Mouse (Mus musculus): ENCODE measurements at regions not wholly inside any gene's neighbourhood (a gene's known extent, or its start where the extent isn't known, plus 50 kb on each side); places are given as distances from the start of the nearest gene placed in this dataset.

DNA sequence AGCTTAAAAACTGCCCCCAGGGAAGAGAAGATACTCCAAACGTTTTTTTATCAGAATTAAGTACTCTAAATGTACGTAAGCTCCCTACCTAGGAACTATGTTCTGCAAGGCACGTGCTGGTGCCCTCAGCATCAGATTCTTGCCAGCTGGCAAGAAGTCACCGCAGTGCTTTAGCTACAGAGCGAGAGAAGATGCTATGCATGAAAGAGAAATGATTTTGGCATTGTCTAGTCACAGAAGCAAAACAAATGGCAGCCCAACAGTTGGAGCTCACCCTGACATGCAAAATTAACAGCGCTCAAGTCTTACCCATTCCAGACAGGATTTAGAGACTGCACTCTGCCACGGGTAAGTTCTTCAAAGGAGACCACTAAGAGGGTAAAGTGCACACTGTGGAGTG is 311.5 kb downstream of the Glrx3 start:
- H3K4me2 ChIP-seq, result no peak overlapping the region
- ATAC-seq (ENCODE audit: low FRiP score) (no peak), DNase-seq (ENCODE audit: low spot score, missing footprints) (no peak)
- no peak overlapping the region for H3K4me3 ChIP-seq (ENCODE audit: low read depth, low read length)
- WGBS, result 73% methylated on average over 7 of the region's 7 CpGs
- no peaks in the 10 kb centered on the region for H3K9me3 ChIP-seq (ENCODE audit: control insufficient read depth, low read length)
- no peaks in the 10 kb centered on the region for H3K4me1 ChIP-seq (ENCODE audit: control insufficient read depth, insufficient read depth, low read length)
- no peak overlapping the region for H3K27ac ChIP-seq (ENCODE audit: low read depth, low read length)
- no peaks in the 10 kb centered on the region for H3K36me3 ChIP-seq (ENCODE audit: control insufficient read depth, insufficient read depth, low read length)
- H3K9ac ChIP-seq (ENCODE audit: low read length), result no peak overlapping the region
- no peaks in the 10 kb centered on the region for H3K27me3 ChIP-seq (ENCODE audit: control insufficient read depth, insufficient read depth, low read length)

DNA sequence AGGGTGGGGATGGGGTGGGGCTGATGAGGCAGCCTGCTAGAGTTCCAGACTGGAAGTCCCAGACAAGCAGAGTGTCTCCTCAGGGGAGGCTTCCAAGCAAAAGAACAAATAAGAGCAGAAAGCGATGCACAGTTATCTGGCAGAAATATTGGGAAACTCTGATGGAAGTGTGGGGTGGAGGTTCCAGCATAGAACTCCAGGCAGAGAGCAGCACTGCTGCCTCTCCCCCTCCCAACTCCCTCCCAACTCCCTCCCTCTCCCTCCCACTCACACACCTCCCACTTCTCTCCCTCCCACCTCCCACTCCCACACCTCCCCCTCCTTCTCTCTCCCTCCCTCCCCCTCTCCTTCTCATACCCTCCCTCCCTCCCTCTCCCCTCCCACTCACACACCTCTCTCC is 313.3 kb downstream of the Glrx3 start:
- no peaks in the 10 kb centered on the region for H3K27me3 ChIP-seq (ENCODE audit: control insufficient read depth, insufficient read depth, low read length)
- H3K4me1 ChIP-seq (ENCODE audit: control insufficient read depth, insufficient read depth, low read length), result no peaks in the 10 kb centered on the region
- H3K4me3 ChIP-seq (ENCODE audit: low read depth, low read length), result no peak overlapping the region
- WGBS, result 82% methylated on average over 1 of the region's 1 CpGs
- ATAC-seq (ENCODE audit: low FRiP score), result no peak
- H3K36me3 ChIP-seq (ENCODE audit: control insufficient read depth, insufficient read depth, low read length), result no peaks in the 10 kb centered on the region
- H3K9ac ChIP-seq (ENCODE audit: low read length), result no peak overlapping the region
- no peak overlapping the region for H3K4me2 ChIP-seq
- H3K9me3 ChIP-seq (ENCODE audit: control insufficient read depth, low read length), result no peaks in the 10 kb centered on the region
- no peak overlapping the region for H3K27ac ChIP-seq (ENCODE audit: low read depth, low read length)
- no peak for DNase-seq (ENCODE audit: low spot score, missing footprints)

DNA sequence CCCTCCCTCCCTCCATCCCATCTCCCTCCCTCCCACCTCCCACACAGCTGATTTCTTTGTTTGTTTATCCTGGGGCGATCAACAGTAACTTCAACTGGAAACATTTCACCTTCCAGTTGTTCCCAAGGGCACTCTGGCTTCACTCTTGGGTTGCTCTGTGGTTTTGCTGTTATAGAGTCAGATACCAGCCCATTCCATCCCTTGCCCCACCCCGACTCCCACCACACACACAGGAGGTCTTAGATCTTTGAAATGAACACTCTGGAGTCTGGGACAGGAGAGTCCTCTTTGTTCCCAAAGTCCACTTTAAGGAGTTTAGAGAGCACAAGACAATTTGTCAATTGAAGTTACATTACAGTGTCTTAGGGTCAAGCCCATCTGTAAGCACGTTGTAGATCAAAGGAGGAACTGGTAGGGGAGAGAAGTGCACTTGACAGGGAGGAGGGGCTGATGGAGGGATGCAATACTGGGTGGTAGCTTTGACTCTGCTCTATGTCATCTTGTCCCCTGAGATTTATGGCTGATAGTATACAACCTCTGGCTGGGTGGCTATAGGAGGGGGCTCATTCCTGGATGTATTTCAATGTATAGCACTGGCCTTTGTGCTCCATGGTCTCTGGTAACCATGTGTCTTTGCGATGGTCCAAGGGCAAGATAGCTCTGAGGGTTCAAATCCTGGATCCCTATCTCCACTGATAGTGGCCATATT is 313.9 kb downstream of the Glrx3 start:
- DNase-seq (ENCODE audit: low spot score, missing footprints) (no peak), ATAC-seq (ENCODE audit: low FRiP score) (no peak)
- WGBS, result 56% methylated on average over 4 of the region's 4 CpGs
- Histone ChIP-seq H3K9ac (ENCODE audit: low read length) (no peak overlapping the region), H3K27me3 (ENCODE audit: control insufficient read depth, insufficient read depth, low read length) (no peaks in the 10 kb centered on the region), H3K36me3 (ENCODE audit: control insufficient read depth, insufficient read depth, low read length) (no peaks in the 10 kb centered on the region), H3K27ac (ENCODE audit: low read depth, low read length) (no peak overlapping the region), H3K4me3 (ENCODE audit: low read depth, low read length) (no peak overlapping the region), H3K9me3 (ENCODE audit: control insufficient read depth, low read length) (no peaks in the 10 kb centered on the region), H3K4me2 (no peak overlapping the region), H3K4me1 (ENCODE audit: control insufficient read depth, insufficient read depth, low read length) (no peaks in the 10 kb centered on the region)

DNA sequence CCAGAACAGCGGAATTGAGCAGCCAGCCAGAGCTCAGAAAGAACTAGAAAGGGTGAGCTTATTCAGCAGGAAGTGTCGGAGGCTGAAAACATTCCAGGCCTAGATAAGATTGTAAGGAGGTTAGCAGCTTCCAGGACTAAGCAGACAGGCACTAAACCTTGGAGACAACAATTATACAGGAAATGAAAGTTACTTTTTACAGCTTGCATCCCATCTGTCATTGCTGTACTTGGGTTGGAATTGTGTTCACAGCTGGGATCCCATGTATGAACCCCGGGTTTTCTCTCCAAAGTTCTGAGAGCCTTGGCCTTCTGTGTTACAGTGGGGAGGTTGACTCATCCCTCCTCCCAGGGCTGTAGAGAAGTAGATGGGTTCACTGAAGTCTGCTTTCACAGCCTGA is 328.5 kb downstream of the Glrx3 start:
- Histone ChIP-seq H3K36me3 (ENCODE audit: control insufficient read depth, insufficient read depth, low read length) (no peaks in the 10 kb centered on the region), H3K4me2 (no peak overlapping the region), H3K9me3 (ENCODE audit: control insufficient read depth, low read length) (no peaks in the 10 kb centered on the region), H3K4me1 (ENCODE audit: control insufficient read depth, insufficient read depth, low read length) (no peaks in the 10 kb centered on the region), H3K9ac (ENCODE audit: low read length) (no peak overlapping the region), H3K27me3 (ENCODE audit: control insufficient read depth, insufficient read depth, low read length) (no peaks in the 10 kb centered on the region), H3K27ac (ENCODE audit: low read depth, low read length) (no peak overlapping the region), H3K4me3 (ENCODE audit: low read depth, low read length) (no peak overlapping the region)
- WGBS, result 87% methylated on average over 3 of the region's 3 CpGs
- ATAC-seq (ENCODE audit: low FRiP score), result no peak
- DNase-seq (ENCODE audit: low spot score, missing footprints), result no peak

DNA sequence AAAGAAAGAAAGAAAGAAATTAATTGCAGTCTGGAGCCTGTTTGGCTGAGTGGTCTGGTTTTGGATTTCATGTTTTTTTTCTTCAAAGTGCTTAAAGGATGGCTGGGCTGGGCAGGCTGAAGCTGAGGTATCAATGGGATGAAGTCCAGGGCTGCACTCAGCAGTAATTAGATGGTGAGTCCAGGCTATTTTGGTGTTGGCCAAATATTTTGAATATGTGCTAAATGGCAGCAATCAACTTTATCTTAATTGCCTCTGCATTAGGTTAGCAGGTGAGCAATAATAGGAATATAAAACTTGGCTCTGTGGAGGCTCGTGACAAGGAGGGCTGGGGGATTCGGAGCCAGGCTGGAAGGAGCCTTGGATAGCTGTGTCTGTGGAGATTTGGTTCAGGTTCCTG is 329.3 kb downstream of the Glrx3 start:
- Histone ChIP-seq H3K27ac (ENCODE audit: low read depth, low read length) (no peak overlapping the region), H3K9ac (ENCODE audit: low read length) (no peak overlapping the region), H3K4me3 (ENCODE audit: low read depth, low read length) (no peak overlapping the region), H3K27me3 (ENCODE audit: control insufficient read depth, insufficient read depth, low read length) (no peaks in the 10 kb centered on the region), H3K36me3 (ENCODE audit: control insufficient read depth, insufficient read depth, low read length) (no peaks in the 10 kb centered on the region), H3K9me3 (ENCODE audit: control insufficient read depth, low read length) (no peaks in the 10 kb centered on the region), H3K4me1 (ENCODE audit: control insufficient read depth, insufficient read depth, low read length) (no peaks in the 10 kb centered on the region), H3K4me2 (no peak overlapping the region)
- ATAC-seq (ENCODE audit: low FRiP score), result no peak
- no peak for DNase-seq (ENCODE audit: low spot score, missing footprints)
- 88% methylated on average over 2 of the region's 2 CpGs for WGBS

DNA sequence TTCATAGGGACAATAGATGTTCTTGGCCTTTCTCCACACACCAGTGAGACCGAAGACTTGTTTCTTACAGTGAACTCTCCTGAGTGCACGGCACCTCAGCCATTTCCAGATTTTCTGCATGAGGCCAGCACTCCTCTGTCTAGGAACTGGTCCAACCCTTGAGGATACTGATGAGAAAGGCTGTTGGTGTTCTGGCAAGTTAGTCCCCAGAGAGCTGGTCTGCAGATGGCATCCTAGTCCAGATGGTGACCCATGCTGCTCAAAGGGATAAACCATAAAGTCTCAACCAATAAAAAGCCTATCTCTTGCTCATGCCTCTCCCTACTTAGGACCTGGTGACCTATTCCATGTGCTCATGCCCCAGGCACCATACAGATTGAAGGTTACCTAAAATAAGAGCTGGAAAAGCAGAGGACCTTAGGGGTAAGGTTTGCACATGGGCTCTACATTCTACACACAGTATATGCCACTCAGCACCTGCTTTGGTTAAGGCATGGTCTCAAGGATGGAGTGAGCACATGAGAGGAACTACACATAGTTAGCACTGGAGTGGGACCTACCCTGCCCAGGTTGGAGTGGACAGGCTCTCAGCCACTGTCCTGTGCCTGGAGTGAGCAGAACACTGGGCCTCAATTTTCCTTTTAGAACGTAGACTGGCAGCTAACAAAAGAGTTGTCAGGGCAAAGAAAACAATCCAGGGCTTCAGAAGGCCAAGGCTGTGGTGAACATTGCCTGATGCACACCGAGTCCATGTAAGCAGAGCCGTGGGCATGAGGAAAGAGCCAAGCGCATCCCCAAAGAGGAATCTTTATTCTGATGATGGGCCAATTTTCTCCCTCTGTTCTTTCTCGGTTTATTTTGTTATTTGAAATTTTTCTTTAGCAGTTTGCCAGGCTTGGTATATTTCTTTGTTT is 335.9 kb downstream of the Glrx3 start:
- Histone ChIP-seq H3K4me1 (ENCODE audit: control insufficient read depth, insufficient read depth, low read length) (no peaks in the 10 kb centered on the region), H3K27ac (ENCODE audit: low read depth, low read length) (no peak overlapping the region), H3K36me3 (ENCODE audit: control insufficient read depth, insufficient read depth, low read length) (no peaks in the 10 kb centered on the region), H3K4me2 (no peak overlapping the region), H3K27me3 (ENCODE audit: control insufficient read depth, insufficient read depth, low read length) (no peaks in the 10 kb centered on the region), H3K9me3 (ENCODE audit: control insufficient read depth, low read length) (no peaks in the 10 kb centered on the region), H3K4me3 (ENCODE audit: low read depth, low read length) (no peak overlapping the region), H3K9ac (ENCODE audit: low read length) (no peak overlapping the region)
- ATAC-seq (ENCODE audit: low FRiP score) (no peak), DNase-seq (ENCODE audit: low spot score, missing footprints) (no peak)
- WGBS, result 84% methylated on average over 7 of the region's 7 CpGs

DNA sequence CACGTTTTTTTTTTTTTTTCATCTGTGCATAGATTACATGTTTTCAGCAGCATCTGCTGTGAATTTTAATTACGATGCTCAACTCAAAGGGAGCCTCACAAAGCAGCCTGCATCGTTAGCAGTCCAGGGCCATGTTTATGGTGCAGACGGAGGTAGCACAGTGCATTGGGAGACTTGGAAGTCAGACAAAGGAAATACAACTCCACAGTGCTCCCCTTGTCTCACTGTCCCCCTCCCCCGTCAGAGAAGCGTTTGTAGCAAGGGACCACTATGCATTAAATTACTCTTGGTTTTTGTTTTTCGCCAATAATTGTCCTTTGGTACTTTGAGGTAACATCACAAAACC is 336.5 kb downstream of the Glrx3 start:
- no peak overlapping the region for H3K4me2 ChIP-seq
- H3K27me3 ChIP-seq (ENCODE audit: control insufficient read depth, insufficient read depth, low read length), result no peaks in the 10 kb centered on the region
- DNase-seq (ENCODE audit: low spot score, missing footprints) (no peak), ATAC-seq (ENCODE audit: low FRiP score) (no peak)
- no peaks in the 10 kb centered on the region for H3K9me3 ChIP-seq (ENCODE audit: control insufficient read depth, low read length)
- no peak overlapping the region for H3K4me3 ChIP-seq (ENCODE audit: low read depth, low read length)
- H3K4me1 ChIP-seq (ENCODE audit: control insufficient read depth, insufficient read depth, low read length), result no peaks in the 10 kb centered on the region
- no peak overlapping the region for H3K27ac ChIP-seq (ENCODE audit: low read depth, low read length)
- no peak overlapping the region for H3K9ac ChIP-seq (ENCODE audit: low read length)
- H3K36me3 ChIP-seq (ENCODE audit: control insufficient read depth, insufficient read depth, low read length), result no peaks in the 10 kb centered on the region
- 68% methylated on average over 7 of the region's 7 CpGs for WGBS

DNA sequence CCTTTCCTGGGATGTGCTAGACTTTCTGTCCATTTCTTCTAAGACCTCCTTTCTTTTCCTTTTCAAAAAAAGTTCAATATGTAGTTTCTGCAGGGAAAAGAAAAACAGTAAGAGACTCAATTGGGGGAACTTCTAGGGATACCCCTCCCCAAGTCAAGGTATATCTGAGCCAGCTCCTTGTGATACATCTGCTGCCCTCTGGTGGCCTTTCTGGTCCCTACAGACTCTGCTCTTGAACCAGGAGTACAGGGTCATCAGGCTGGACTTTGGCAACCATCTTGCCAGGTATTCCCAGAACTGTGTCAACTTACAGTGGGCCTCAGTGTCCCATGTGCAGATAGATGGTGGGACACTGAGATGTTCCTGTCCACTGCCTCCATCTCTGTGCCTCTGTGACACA is 346.5 kb downstream of the Glrx3 start:
- DNase-seq (ENCODE audit: low spot score, missing footprints) (no peak), ATAC-seq (ENCODE audit: low FRiP score) (no peak)
- Histone ChIP-seq H3K9ac (ENCODE audit: low read length) (no peak overlapping the region), H3K4me2 (no peak overlapping the region), H3K36me3 (ENCODE audit: control insufficient read depth, insufficient read depth, low read length) (no peaks in the 10 kb centered on the region), H3K27ac (ENCODE audit: low read depth, low read length) (no peak overlapping the region), H3K27me3 (ENCODE audit: control insufficient read depth, insufficient read depth, low read length) (no peaks in the 10 kb centered on the region), H3K9me3 (ENCODE audit: control insufficient read depth, low read length) (no peaks in the 10 kb centered on the region), H3K4me1 (ENCODE audit: control insufficient read depth, insufficient read depth, low read length) (no peaks in the 10 kb centered on the region), H3K4me3 (ENCODE audit: low read depth, low read length) (no peak overlapping the region)

DNA sequence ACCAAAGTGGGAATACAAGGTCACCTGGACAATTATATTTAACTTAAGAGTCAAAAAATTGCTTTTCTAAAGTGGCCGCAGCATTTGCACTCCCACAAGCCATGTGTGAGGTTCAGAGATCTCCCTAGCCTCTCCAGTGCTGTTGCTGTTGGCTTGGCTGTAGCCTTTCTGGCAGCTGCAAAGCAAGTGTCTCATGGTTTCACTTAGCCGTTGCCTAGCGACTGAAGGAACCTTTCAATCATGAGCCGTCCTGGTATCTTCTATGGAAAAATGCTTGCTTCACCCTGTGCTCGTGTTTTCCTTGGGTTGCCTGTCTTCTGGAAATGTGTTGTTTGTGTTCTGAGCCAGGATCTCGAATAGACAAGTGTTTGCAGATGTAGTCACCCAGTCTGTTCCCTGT is 367.9 kb downstream of the Glrx3 start:
- no peak for DNase-seq (ENCODE audit: low spot score, missing footprints)
- Histone ChIP-seq H3K36me3 (ENCODE audit: control insufficient read depth, insufficient read depth, low read length) (no peaks in the 10 kb centered on the region), H3K4me3 (ENCODE audit: low read depth, low read length) (no peak overlapping the region), H3K27me3 (ENCODE audit: control insufficient read depth, insufficient read depth, low read length) (no peaks in the 10 kb centered on the region), H3K27ac (ENCODE audit: low read depth, low read length) (no peak overlapping the region), H3K4me2 (no peak overlapping the region), H3K9me3 (ENCODE audit: control insufficient read depth, low read length) (no peaks in the 10 kb centered on the region), H3K4me1 (ENCODE audit: control insufficient read depth, insufficient read depth, low read length) (peaks cover 6% of the 10 kb centered on the region), H3K9ac (ENCODE audit: low read length) (no peak overlapping the region)
- ATAC-seq (ENCODE audit: low FRiP score), result no peak
- 48% methylated on average over 6 of the region's 6 CpGs for WGBS
